Mouse (Mus musculus) megakaryocyte-erythroid progenitor cell, adult 5-6 weeks (primary cell): ENCODE data around the gene Ctso. TPM values are rescaled to one million over a fixed set of nuclear protein-coding genes. Genes with fewer than 3 reads are reported as not detected.

ENCODE experiments used
- ATAC-seq: replicated peaks from 2 replicates; pipeline ENCODE4 v1.8.0; 2016; ENCODE audit warnings: mild to moderate bottlenecking, inconsistent platforms; ENCODE audit not compliant: severe bottlenecking, poor library complexity, low FRiP score, low TSS enrichment
- total RNA-seq, 2 experiments: library from RNA; stranded (forward) in 1 of 2; stranded (reverse) in 1 of 2; fragments of 200-1000, 215-1000 nt in 1 of 2; fragments of >200 nt in 1 of 2; fragmentation: Nextera tagmentation in 1 of 2; gene quantifications; 2 replicates each; pipeline ENCODE4 v1.2.3; 2014 to 2017

Gene Ctso
- total RNA-seq (2014; fragmentation: Nextera tagmentation), result 9.1 and 11.2 TPM in 2 replicates
- total RNA-seq (2017), result 2.8 and 7.4 TPM in 2 replicates

- ATAC-seq, result peak; percentile 98
Observed at GRCm38 (mm10) chr3:81932141-81933101, at the start of gene Ctso. Gene Ctso (plus strand): TSS chr3:81932601.

DNA sequence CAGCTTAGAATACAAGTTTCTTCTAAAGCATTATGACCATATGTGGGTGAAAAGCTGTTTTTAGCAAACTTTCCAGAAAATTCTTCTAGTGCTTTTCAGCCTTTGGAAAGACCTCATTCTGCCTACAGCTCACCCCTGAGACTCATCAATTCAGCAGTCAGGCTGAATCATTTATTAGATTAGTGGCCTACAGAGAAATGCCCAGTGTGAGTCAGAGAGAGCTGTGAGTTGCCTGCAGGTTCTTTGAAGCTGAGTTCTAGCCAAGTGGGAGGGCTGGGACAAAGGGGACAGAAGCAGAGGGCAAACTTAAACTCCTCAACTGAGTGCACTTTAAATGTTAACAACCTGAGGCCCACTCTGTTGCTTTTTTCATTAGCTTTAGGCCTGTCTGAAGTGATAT, 48.5 kb upstream of the Ctso start:
- ATAC-seq, result no peak

DNA sequence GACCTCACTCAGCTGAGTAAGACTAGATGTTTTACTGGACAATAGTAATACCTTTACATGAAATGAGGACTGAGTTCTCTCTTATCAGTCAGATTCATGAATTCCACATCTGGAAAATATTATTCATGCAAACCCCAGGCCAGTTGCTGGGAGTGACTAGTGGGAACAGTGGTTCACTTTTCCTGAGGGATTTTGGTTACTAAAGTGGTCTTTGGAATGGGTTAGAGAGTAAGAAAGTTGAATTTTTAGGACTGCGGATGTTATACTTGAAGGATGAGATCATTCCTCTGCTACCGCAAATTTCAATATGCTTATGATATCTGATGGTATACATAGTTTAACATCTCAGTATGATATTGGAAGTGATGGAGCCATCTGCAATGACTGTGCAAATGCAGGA, 46.8 kb upstream of the Ctso start:
- no peak for ATAC-seq

GRCm38 (mm10) chr3:81889137-81889536, 43.3 kb upstream of the Ctso start:
- ATAC-seq, result no peak

GRCm38 (mm10) chr3:81910286-81911036, 21.9 kb upstream of the Ctso start:
- no peak for ATAC-seq

- no peak for ATAC-seq
Observed at GRCm38 (mm10) chr3:81916030-81916686, 16.2 kb upstream of the Ctso start.

- ATAC-seq, result no peak
Observed at GRCm38 (mm10) chr3:81917354-81917935, 15.0 kb upstream of the Ctso start.

GRCm38 (mm10) chr3:81918215-81918614, 14.2 kb upstream of the Ctso start:
- no peak for ATAC-seq

GRCm38 (mm10) chr3:81919681-81920080, 12.7 kb upstream of the Ctso start:
- ATAC-seq, result no peak

DNA sequence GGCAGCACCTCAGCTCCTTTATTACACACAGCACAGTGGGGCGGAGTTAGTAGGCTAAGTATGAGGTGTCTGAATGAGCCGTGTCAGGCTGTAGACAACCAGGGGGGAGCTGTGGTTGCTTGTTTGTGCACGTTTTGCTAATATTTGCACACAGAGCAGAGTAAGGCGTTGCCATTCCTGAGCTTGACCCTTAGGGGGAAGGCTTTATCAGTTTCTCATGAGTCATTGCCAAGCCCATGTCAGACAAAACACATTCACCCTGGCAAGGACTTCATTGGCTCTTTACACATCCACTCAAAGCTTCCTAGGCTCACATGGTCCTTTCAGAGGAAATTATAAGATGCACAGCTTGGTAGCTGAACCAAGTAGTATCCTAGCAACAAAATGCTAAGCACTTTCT, 9.5 kb upstream of the Ctso start:
- ATAC-seq, result peak; percentile 70

DNA sequence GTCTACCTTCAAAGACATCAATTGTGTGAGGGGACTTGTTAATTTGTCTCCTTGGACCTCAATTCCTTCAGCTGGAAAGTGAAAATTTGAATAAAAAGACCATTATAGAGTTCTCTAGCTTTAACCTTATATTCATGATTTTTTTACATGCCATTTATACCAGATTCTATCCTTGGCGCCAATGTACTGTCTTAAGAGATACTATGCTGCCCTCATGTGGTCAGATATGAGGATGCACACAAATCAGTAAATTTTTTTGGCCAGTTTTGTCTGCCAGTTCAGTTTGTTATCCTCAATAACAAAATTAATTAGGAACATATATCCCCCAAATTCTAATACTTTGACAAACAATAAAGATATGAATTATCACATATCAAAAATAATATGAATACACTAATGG, 7.5 kb upstream of the Ctso start:
- peak; percentile 78 for ATAC-seq

DNA sequence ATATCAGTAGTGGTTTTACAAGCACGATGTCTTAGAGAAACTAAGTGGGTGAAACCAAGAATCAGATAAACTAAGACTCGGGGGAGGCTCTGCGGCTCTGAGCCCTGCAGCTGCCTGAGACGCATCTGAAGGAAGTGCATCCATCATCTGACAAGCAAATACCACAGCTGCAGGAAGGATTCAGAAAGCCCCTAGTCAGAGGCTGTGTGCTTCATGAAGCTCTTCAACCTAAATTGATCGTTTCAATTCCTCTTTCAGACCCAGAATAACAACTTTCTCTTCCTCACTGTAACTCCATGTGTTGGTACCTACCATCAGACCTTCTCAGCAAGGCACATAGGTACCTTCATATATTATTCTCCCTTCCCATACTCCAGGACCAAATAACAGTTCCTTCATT, 6.5 kb upstream of the Ctso start:
- 0 out of 2 replicates have a peak, but pooled peaks have one; percentile 32 for ATAC-seq

DNA sequence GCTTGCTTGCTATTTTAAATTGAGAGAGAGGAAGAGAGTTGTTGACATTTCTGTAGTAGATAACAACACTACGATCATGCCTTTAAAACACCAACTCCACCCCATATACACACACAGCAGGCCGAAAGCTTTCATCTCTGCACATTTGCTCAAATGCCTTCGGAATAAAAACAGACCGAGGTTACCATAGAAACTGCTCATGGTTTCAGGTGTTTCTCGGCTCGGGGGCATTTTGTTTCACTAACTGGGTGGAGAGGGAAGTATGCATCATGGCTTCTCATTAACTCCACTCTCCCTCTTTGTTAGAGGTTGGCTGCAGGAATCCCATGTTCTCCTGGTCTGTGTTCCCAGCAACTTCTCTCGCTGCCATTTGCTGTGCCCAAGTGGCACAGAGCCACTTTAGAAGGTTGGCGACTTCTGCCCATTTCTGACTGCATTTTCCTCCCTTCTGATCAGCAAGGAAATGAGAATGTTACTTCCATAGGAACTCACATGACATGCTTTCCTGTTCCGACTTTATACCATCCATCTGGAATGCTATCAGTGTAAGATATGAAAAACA, 5.6 kb upstream of the Ctso start:
- no peak for ATAC-seq

- ATAC-seq, result no peak
Observed at GRCm38 (mm10) chr3:81929073-81929472, 3.3 kb upstream of the Ctso start.

- ATAC-seq, result no peak
Observed at GRCm38 (mm10) chr3:81931695-81932094, 706 bp upstream of the Ctso start.

GRCm38 (mm10) chr3:81933348-81933747, 947 bp downstream of the Ctso start:
- no peak for ATAC-seq

GRCm38 (mm10) chr3:81938924-81939323, 6.5 kb downstream of the Ctso start:
- ATAC-seq, result peak; percentile 63; the same call in 1 of the 2 replicates

DNA sequence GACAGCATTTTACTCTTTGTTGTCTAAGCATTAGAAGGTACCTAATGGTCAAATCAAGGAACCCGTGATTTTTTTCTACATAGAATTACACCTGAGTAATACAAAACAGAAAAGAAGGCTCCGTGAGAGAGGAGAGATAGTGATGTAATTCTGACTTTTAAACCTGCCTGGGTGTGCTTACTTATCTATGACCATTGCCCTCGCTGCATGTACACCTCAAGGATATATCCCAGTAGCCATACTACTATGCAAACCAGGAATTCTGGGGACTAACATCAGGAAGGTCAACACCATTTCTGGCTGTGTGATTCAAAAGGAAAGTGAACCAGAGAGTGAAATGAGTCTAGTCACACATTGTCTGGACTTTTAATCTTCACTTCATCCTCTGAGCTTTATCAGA, 9.9 kb downstream of the Ctso start:
- ATAC-seq, result no peak

DNA sequence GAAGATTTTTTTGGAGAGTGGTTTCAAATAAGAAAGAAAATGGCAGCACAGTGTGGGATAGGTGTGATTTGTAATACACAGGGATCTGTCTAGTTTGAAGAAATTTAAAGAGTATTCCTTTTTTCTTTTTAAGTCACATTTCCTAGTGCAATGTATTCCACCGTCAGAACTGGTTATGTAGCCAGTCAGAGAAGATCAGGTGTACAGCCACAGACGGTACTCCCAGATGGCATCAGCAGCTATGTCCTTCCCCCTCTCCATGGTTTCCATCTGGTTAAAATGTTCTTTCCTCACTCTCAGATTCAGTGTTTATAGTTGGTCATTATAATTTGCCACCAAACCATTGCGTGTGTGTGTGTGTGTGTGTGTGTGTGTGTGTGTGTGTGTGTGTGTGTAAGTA, 10.7 kb downstream of the Ctso start:
- no peak for ATAC-seq
